Mouse (Mus musculus): ENCODE results near the gene Matn4. TPM values are rescaled to one million over a fixed set of nuclear protein-coding genes. Genes with fewer than 3 reads are reported as not detected.

Matn4 gene
- 0.42 and 1.4 TPM in 2 replicates for polyA plus RNA-seq (2012; rRNA removed; ENCODE audit: low replicate concordance)

DNA sequence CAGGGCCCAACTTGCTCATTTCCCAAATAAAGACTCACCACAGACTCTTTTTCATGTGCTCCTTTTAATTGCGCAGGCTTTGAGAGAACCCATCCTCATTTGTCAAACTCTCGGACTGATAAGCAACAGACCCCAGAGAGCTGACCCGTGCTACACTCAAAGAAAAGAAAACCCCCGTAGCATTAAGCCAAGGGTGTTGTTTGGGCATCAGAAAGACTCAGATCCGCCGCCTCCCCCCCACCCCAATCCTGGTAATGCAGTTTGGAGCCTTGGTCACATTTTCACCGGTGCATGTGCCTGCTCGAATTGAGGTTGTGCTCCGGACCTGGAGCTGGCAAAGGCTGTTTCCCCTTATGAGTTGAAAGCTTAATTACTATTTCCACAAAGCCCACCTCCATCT is at the start of gene Matn4:
Gene Matn4 (minus strand): TSS at position 101 of the 400 bp plus-strand sequence.

DNA sequence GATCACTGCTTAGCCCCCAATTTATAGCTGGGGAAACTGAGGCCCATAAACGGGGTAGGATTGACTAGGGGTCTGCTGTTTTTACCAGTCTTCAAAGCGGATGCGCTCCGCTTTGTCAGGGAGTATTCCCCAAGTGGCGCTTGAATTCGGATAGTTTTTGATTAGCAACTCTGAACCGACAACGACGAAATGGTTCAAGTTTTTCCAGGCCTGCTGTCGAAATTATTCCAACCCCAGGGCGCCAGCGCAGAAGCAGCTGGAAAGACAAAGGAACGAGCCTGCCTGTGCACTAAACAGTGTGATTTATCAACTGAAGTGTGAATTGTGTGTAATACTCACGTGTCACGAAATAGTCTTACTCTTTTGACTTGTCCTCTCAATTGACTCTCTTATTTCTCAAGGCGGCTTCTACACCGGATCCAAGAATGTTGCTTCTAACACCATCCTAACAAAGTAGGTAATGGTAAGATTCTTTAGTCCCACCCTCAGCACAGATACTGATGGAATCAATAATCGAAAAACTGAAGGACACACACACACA is 38.6 kb upstream of the Matn4 start, which contains the start of gene Sdc4:
Gene Sdc4 (minus strand): TSS at position 428 of the 541 bp plus-strand sequence.

DNA sequence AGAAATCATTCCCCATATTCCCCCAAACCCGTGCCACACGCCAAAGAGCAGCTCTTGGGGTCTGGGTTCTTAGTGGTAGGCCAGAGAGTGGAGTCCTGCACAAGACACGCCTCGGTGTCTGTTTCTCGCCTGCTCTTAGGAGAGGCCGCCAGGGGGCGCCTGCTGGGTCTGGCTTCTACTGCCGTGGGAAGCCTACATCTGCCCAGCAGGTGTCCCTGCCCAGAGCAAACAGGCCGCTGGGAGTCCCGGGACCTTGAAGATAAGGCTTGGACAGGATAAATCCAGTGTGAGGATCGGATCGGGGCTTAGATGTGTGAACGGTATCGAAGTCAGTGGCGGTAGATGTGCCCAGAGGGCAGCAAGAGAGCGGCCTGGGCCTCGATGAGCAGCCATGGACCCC is 2.1 kb downstream of the Matn4 start, which contains the start of gene Rbpjl:
Gene Rbpjl (plus strand): TSS at position 236 of the 400 bp plus-strand sequence.

DNA sequence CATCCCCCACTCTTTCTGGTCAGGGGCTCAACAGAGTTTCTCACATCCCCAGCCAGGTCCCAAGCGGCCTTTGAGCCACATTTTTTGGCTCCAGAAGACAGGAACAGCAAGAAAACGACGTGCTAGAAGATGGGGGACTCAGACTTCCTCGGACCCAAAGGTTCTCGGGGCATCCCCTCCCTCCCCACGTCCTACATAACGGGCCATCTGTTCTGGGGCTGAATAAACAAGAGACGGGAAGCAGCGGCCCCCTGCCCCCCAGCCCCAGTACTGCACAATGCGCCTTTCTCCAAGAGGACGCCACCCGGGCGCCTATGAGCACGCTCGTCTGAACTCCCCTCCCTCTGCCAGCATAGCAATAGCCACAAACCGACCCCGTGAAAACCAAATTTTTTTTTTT is 15.9 kb downstream of the Matn4 start, which contains the start of gene Slpi:
Gene Slpi (minus strand): TSS at position 76 of the 400 bp plus-strand sequence.

Other genes starting within 250 kb of the Matn4 start
- gene Kcns1, start 234.0 kb downstream of the Matn4 start, polyA plus RNA-seq (2012; rRNA removed; ENCODE audit: low replicate concordance) = 0.22 TPM in 1 of 2 replicates, not detected in the other
- gene Wfdc5, start 222.4 kb downstream of the Matn4 start, polyA plus RNA-seq (2012; rRNA removed; ENCODE audit: low replicate concordance) = not detected in 2 replicates
- gene Wfdc12, start 214.6 kb downstream of the Matn4 start, polyA plus RNA-seq (2012; rRNA removed; ENCODE audit: low replicate concordance) = 0.40 and 1.9 TPM in 2 replicates
- not detected in 2 replicates for gene Wfdc15a, start 205.0 kb downstream of the Matn4 start, polyA plus RNA-seq (2012; rRNA removed; ENCODE audit: low replicate concordance)
- 18.1 TPM in 1 of 2 replicates, not detected in the other for gene Wfdc15b, start 183.5 kb downstream of the Matn4 start, polyA plus RNA-seq (2012; rRNA removed; ENCODE audit: low replicate concordance)
- gene Svs2, start 166.7 kb downstream of the Matn4 start, polyA plus RNA-seq (2012; rRNA removed; ENCODE audit: low replicate concordance) = 0.80 TPM in 1 of 2 replicates, not detected in the other
- gene Svs3b, start 148.5 kb downstream of the Matn4 start, polyA plus RNA-seq (2012; rRNA removed; ENCODE audit: low replicate concordance) = 0.17 TPM in 1 of 2 replicates, not detected in the other
- gene Svs4, start 126.7 kb downstream of the Matn4 start, polyA plus RNA-seq (2012; rRNA removed; ENCODE audit: low replicate concordance) = 2.5 TPM in 1 of 2 replicates, not detected in the other
- gene Svs3a, start 115.9 kb downstream of the Matn4 start, polyA plus RNA-seq (2012; rRNA removed; ENCODE audit: low replicate concordance) = 0.39 TPM in 1 of 2 replicates, not detected in the other
- not detected in 2 replicates for gene Svs6, start 88.4 kb downstream of the Matn4 start, polyA plus RNA-seq (2012; rRNA removed; ENCODE audit: low replicate concordance)
- 0.23 and 8.3 TPM in 2 replicates for gene Svs5, start 72.4 kb downstream of the Matn4 start, polyA plus RNA-seq (2012; rRNA removed; ENCODE audit: low replicate concordance)
- gene Slpi, start 16.1 kb downstream of the Matn4 start, polyA plus RNA-seq (2012; rRNA removed; ENCODE audit: low replicate concordance) = 12.5 and 17.4 TPM in 2 replicates
- not detected in 2 replicates for gene Rbpjl, start 2.0 kb downstream of the Matn4 start, polyA plus RNA-seq (2012; rRNA removed; ENCODE audit: low replicate concordance)
- gene Sdc4, start 38.7 kb upstream of the Matn4 start, polyA plus RNA-seq (2012; rRNA removed; ENCODE audit: low replicate concordance) = 23.4 and 58.2 TPM in 2 replicates
- 92.6 and 114 TPM in 2 replicates for gene Sys1, start 51.8 kb upstream of the Matn4 start, polyA plus RNA-seq (2012; rRNA removed; ENCODE audit: low replicate concordance)
- 9.2 and 40.8 TPM in 2 replicates for gene Gm20458, start 55.8 kb upstream of the Matn4 start, polyA plus RNA-seq (2012; rRNA removed; ENCODE audit: low replicate concordance)
- gene Trp53tg5, start 68.6 kb upstream of the Matn4 start, polyA plus RNA-seq (2012; rRNA removed; ENCODE audit: low replicate concordance) = not detected in 2 replicates
- gene Dbndd2, start 80.9 kb upstream of the Matn4 start, polyA plus RNA-seq (2012; rRNA removed; ENCODE audit: low replicate concordance) = 55.8 and 81.1 TPM in 2 replicates
- 101 and 156 TPM in 2 replicates for gene Pigt, start 92.4 kb upstream of the Matn4 start, polyA plus RNA-seq (2012; rRNA removed; ENCODE audit: low replicate concordance)
- 0.20 and 463 TPM in 2 replicates for gene Wfdc2, start 157.3 kb upstream of the Matn4 start, polyA plus RNA-seq (2012; rRNA removed; ENCODE audit: low replicate concordance)
- 0.57 TPM in 1 of 2 replicates, not detected in the other for gene Spint3, start 168.3 kb upstream of the Matn4 start, polyA plus RNA-seq (2012; rRNA removed; ENCODE audit: low replicate concordance)
- gene Wfdc6a, start 180.3 kb upstream of the Matn4 start, polyA plus RNA-seq (2012; rRNA removed; ENCODE audit: low replicate concordance) = 0.18 TPM in 1 of 2 replicates, not detected in the other
- 0.98 TPM in 1 of 2 replicates, not detected in the other for gene Eppin, start 188.4 kb upstream of the Matn4 start, polyA plus RNA-seq (2012; rRNA removed; ENCODE audit: low replicate concordance)
- 0.24 TPM in 1 of 2 replicates, not detected in the other for gene Wfdc6b, start 208.4 kb upstream of the Matn4 start, polyA plus RNA-seq (2012; rRNA removed; ENCODE audit: low replicate concordance)
- gene Wfdc8, start 208.5 kb upstream of the Matn4 start, polyA plus RNA-seq (2012; rRNA removed; ENCODE audit: low replicate concordance) = 0.62 TPM in 1 of 2 replicates, not detected in the other
- gene Wfdc16, start 233.6 kb upstream of the Matn4 start, polyA plus RNA-seq (2012; rRNA removed; ENCODE audit: low replicate concordance) = 0.76 TPM in 1 of 2 replicates, not detected in the other

Measured in subcutaneous adipose tissue, adult 2 months (tissue).